Mouse (Mus musculus): ENCODE measurements around the gene BC055324. TPM values are rescaled to one million over a fixed set of nuclear protein-coding genes. Genes with fewer than 3 reads are reported as not detected.

The BC055324 gene
- total RNA-seq, 2 experiments from 2014 or later, result 0.21 to 0.31 TPM

- no peak for DNase-seq (ENCODE audit: low spot score)
Measured at GRCm38 (mm10) chr1:163958036-163958435, 36.6 kb downstream of the BC055324 start.

GRCm38 (mm10) chr1:163953396-163953795 is 41.2 kb downstream of the BC055324 start:
- no peak for DNase-seq (ENCODE audit: low spot score)

- no peak for DNase-seq (ENCODE audit: low spot score)
Measured at GRCm38 (mm10) chr1:163942056-163942455, 52.5 kb downstream of the BC055324 start.

- no peak for DNase-seq (ENCODE audit: low spot score)
Measured at GRCm38 (mm10) chr1:163934591-163934990, 60.0 kb downstream of the BC055324 start.

- no peak for DNase-seq (ENCODE audit: low spot score)
Measured at GRCm38 (mm10) chr1:163931801-163932200, 62.8 kb downstream of the BC055324 start.

GRCm38 (mm10) chr1:163930458-163930794 is 64.2 kb downstream of the BC055324 start:
- DNase-seq (ENCODE audit: low spot score), result no peak

- DNase-seq (ENCODE audit: low spot score), result peak; percentile 91
Measured at GRCm38 (mm10) chr1:163929636-163930457, 64.7 kb downstream of the BC055324 start.

GRCm38 (mm10) chr1:163928846-163929245 is 65.8 kb downstream of the BC055324 start, which contains the start of gene Scyl3:
Scyl3 (plus strand) TSS chr1:163929100.
- DNase-seq (ENCODE audit: low spot score), result no peak

GRCm38 (mm10) chr1:163924093-163924492 is 70.5 kb downstream of the BC055324 start:
- DNase-seq (ENCODE audit: low spot score), result no peak

- no peak for DNase-seq (ENCODE audit: low spot score)
Measured at GRCm38 (mm10) chr1:163917349-163918160, 77.0 kb downstream of the BC055324 start.

GRCm38 (mm10) chr1:163911981-163912380 is 82.6 kb downstream of the BC055324 start:
- DNase-seq (ENCODE audit: low spot score), result no peak

- no peak for DNase-seq (ENCODE audit: low spot score)
Measured at GRCm38 (mm10) chr1:163910785-163911184, 83.8 kb downstream of the BC055324 start.

GRCm38 (mm10) chr1:163910343-163910742 is 84.3 kb downstream of the BC055324 start:
- DNase-seq (ENCODE audit: low spot score), result peak; percentile 50

GRCm38 (mm10) chr1:163908389-163908788 is 86.2 kb downstream of the BC055324 start:
- DNase-seq (ENCODE audit: low spot score), result no peak

GRCm38 (mm10) chr1:163907007-163907811 is 87.4 kb downstream of the BC055324 start:
- peak; percentile 29 for DNase-seq (ENCODE audit: low spot score)

- no peak for DNase-seq (ENCODE audit: low spot score)
Measured at GRCm38 (mm10) chr1:163903411-163903810, 91.2 kb downstream of the BC055324 start.

- DNase-seq (ENCODE audit: low spot score), result no peak
Measured at GRCm38 (mm10) chr1:163900168-163900567, 94.4 kb downstream of the BC055324 start.

GRCm38 (mm10) chr1:163899575-163899974 is 95.0 kb downstream of the BC055324 start:
- no peak for DNase-seq (ENCODE audit: low spot score)

- no peak for DNase-seq (ENCODE audit: low spot score)
Measured at GRCm38 (mm10) chr1:163898291-163898764, 96.3 kb downstream of the BC055324 start.
